In the genomic region with DNA sequence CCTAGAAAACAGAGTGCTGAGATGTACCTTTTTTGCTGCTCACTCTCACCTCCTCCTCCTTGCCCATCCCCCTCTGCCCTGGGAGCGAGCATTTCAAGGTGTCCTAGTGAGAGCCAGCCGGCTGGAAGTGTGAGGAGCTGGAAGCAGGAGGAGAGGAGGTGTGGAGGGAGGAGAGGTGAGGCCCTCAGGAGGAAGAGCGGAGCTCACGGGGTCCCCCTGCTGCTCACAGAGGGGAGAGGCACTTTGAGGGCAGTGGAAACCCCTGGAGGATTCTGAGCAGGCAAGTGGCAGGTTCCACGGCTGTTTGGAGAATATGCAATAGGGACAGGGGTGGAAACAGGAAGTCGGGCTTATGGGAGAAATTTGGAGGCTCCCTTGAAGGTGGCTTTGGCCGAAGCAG, we compare ENCODE assay signal across 8 mouse cellular contexts. TPM values are rescaled to one million over a fixed set of nuclear protein-coding genes. Genes with fewer than 3 reads are reported as not detected.
DNase-seq lines count a peak whose midpoint lies in the region; ATAC-seq and TF ChIP-seq lines count a peak whose summit lies in the region.

No protein-coding gene starts in this region.

- ATAC-seq in forebrain, postnatal 0 days: no peak
- ATAC-seq in erythroid progenitor cell, adult 5-6 weeks (replicated peaks; ENCODE audit: low FRiP score, poor library complexity, severe bottlenecking): peak; percentile 69
- peak; percentile 32; the same call in 1 of the 2 replicates for ATAC-seq in stomach, embryonic 15.5 days (ENCODE audit: insufficient read depth, low FRiP score, low read depth)
- ATAC-seq in forebrain, embryonic 16.5 days: no peak

- H3K4me3 ChIP-seq in forebrain, postnatal 0 days (ENCODE audit: low read depth, low read length): no peak overlapping the region
- H3K4me3 ChIP-seq in forebrain, embryonic 10.5 days: no peak overlapping the region
- H3K4me3 ChIP-seq in stomach, embryonic 15.5 days (replicated peaks): no peak overlapping the region
- H3K4me3 ChIP-seq in forebrain, embryonic 16.5 days (replicated peaks; ENCODE audit: low read length): no peak overlapping the region

- H3K27me3 ChIP-seq in forebrain, postnatal 0 days (ENCODE audit: insufficient read depth, low read length): no peaks in the 10 kb centered on the region
- no peaks in the 10 kb centered on the region for H3K27me3 ChIP-seq in forebrain, embryonic 10.5 days (ENCODE audit: poor library complexity, severe bottlenecking)
- H3K27me3 ChIP-seq in stomach, embryonic 15.5 days (replicated peaks): no peaks in the 10 kb centered on the region
- H3K27me3 ChIP-seq in forebrain, embryonic 16.5 days (replicated peaks; ENCODE audit: control insufficient read depth, insufficient read depth, low read length): no peaks in the 10 kb centered on the region

- no peak overlapping the region for H3K4me2 ChIP-seq in forebrain, postnatal 0 days (ENCODE audit: low read depth)
- H3K4me2 ChIP-seq in stomach, embryonic 15.5 days: no peak overlapping the region
- no peak overlapping the region for H3K4me2 ChIP-seq in forebrain, embryonic 16.5 days (ENCODE audit: low read length)

- no peak overlapping the region for H3K27ac ChIP-seq in forebrain, postnatal 0 days (ENCODE audit: low read depth, low read length)
- no peak overlapping the region for H3K27ac ChIP-seq in forebrain, embryonic 10.5 days
- no peak overlapping the region for H3K27ac ChIP-seq in stomach, embryonic 15.5 days
- no peak overlapping the region for H3K27ac ChIP-seq in forebrain, embryonic 16.5 days (ENCODE audit: low read length)

- peak; percentile 53 for TF ChIP-seq CTCF in forebrain, postnatal 0 days (IDR thresholded peaks at IDR 0.05; ENCODE audit: low read depth)

- H3K9me3 ChIP-seq in forebrain, postnatal 0 days (ENCODE audit: low read length): no peaks in the 10 kb centered on the region
- no peaks in the 10 kb centered on the region for H3K9me3 ChIP-seq in forebrain, embryonic 10.5 days
- H3K9me3 ChIP-seq in stomach, embryonic 15.5 days: no peaks in the 10 kb centered on the region
- no peaks in the 10 kb centered on the region for H3K9me3 ChIP-seq in forebrain, embryonic 16.5 days (ENCODE audit: control insufficient read depth, low read length)

- DNase-seq in forebrain, postnatal 0 days: no peak
- no peak for DNase-seq in forebrain, embryonic 10.5 days (ENCODE audit: extremely low spot score, low spot score)
- DNase-seq in 3134 (ENCODE audit: extremely low read depth, insufficient read length, low spot score): peak; percentile 41
- DNase-seq in NIH3T3 (ENCODE audit: low read depth): peak; percentile 63
- peak; percentile 18 to 29 for DNase-seq in lung, adult 18-20 months

- H3K4me1 ChIP-seq in forebrain, postnatal 0 days (ENCODE audit: insufficient read depth): no peaks in the 10 kb centered on the region
- H3K4me1 ChIP-seq in forebrain, embryonic 10.5 days: peaks cover 15% of the 10 kb centered on the region
- H3K4me1 ChIP-seq in stomach, embryonic 15.5 days: peaks cover 8% of the 10 kb centered on the region; the same call in 1 of the 2 replicates
- H3K4me1 ChIP-seq in forebrain, embryonic 16.5 days (replicated peaks; ENCODE audit: control insufficient read depth, insufficient read depth, low read length): peaks cover 5% of the 10 kb centered on the region

- no peaks in the 10 kb centered on the region for H3K36me3 ChIP-seq in forebrain, postnatal 0 days (ENCODE audit: insufficient read depth)
- H3K36me3 ChIP-seq in forebrain, embryonic 10.5 days (replicated peaks): no peaks in the 10 kb centered on the region
- no peaks in the 10 kb centered on the region for H3K36me3 ChIP-seq in stomach, embryonic 15.5 days
- no peaks in the 10 kb centered on the region for H3K36me3 ChIP-seq in forebrain, embryonic 16.5 days (ENCODE audit: control insufficient read depth, insufficient read depth)

- H3K9ac ChIP-seq in forebrain, postnatal 0 days: no peak overlapping the region
- no peak overlapping the region for H3K9ac ChIP-seq in stomach, embryonic 15.5 days
- no peak overlapping the region for H3K9ac ChIP-seq in forebrain, embryonic 16.5 days (replicated peaks; ENCODE audit: low read depth, low read length)

- WGBS in forebrain, postnatal 0 days: 33% methylated on average over 7 of the region's 7 CpGs
- 40% methylated on average over 7 of the region's 7 CpGs for whole genome bisulfite sequencing in forebrain, embryonic 10.5 days
- WGBS in stomach, embryonic 15.5 days: 24% methylated on average over 7 of the region's 7 CpGs
- WGBS in forebrain, embryonic 16.5 days: 30% methylated on average over 7 of the region's 7 CpGs

RNA-seq across cellular contexts. Expression of a gene that starts 18.9 kb away (rescaled TPM):
- total RNA-seq in forebrain, postnatal 0 days (2014; rRNA removed): 0.19 and 0.38 TPM in 2 replicates
- 0.14 and 0.70 TPM in 2 replicates for polyA plus RNA-seq in forebrain, postnatal 0 days (2015; fragmentation: Nextera tagmentation; extraction: Ambion mirVana)
- 10.6 and 14.5 TPM in 2 replicates for polyA plus RNA-seq in forebrain, embryonic 10.5 days (2016; fragmentation: Nextera tagmentation; extraction: Ambion mirVana)
- total RNA-seq in erythroid progenitor cell, adult 5-6 weeks (2015; ENCODE audit: low replicate concordance): 1,050 and 1,093 TPM in 2 replicates
- total RNA-seq in erythroid progenitor cell, adult 5-6 weeks (2017; ENCODE audit: low replicate concordance): 1,285 and 1,461 TPM in 2 replicates
- 18.4 and 39.4 TPM in 2 replicates for polyA plus RNA-seq in stomach, embryonic 15.5 days (2015; fragmentation: Nextera tagmentation; extraction: Ambion mirVana)
- polyA plus RNA-seq in forebrain, embryonic 16.5 days (2015; fragmentation: Nextera tagmentation; extraction: Ambion mirVana): 0.47 and 1.0 TPM in 2 replicates

RNA-seq across cellular contexts. Expression of a gene that starts 30.1 kb away (rescaled TPM):
- 84.2 and 103 TPM in 2 replicates for total RNA-seq in forebrain, postnatal 0 days (2014; rRNA removed)
- 55.1 and 78.4 TPM in 2 replicates for polyA plus RNA-seq in forebrain, postnatal 0 days (2015; fragmentation: Nextera tagmentation; extraction: Ambion mirVana)
- polyA plus RNA-seq in forebrain, embryonic 10.5 days (2016; fragmentation: Nextera tagmentation; extraction: Ambion mirVana): 33.0 and 35.0 TPM in 2 replicates
- 61.6 and 62.9 TPM in 2 replicates for total RNA-seq in erythroid progenitor cell, adult 5-6 weeks (2015; ENCODE audit: low replicate concordance)
- total RNA-seq in erythroid progenitor cell, adult 5-6 weeks (2017; ENCODE audit: low replicate concordance): 125 and 136 TPM in 2 replicates
- polyA plus RNA-seq in stomach, embryonic 15.5 days (2015; fragmentation: Nextera tagmentation; extraction: Ambion mirVana): 38.2 and 41.5 TPM in 2 replicates
- 98.7 and 104 TPM in 2 replicates for polyA plus RNA-seq in forebrain, embryonic 16.5 days (2015; fragmentation: Nextera tagmentation; extraction: Ambion mirVana)

RNA-seq across cellular contexts. Expression of a gene that starts 31.6 kb away (rescaled TPM):
- 165 and 174 TPM in 2 replicates for total RNA-seq in forebrain, postnatal 0 days (2014; rRNA removed)
- 200 and 248 TPM in 2 replicates for polyA plus RNA-seq in forebrain, postnatal 0 days (2015; fragmentation: Nextera tagmentation; extraction: Ambion mirVana)
- polyA plus RNA-seq in forebrain, embryonic 10.5 days (2016; fragmentation: Nextera tagmentation; extraction: Ambion mirVana): 107 and 112 TPM in 2 replicates
- 85.5 and 150 TPM in 2 replicates for total RNA-seq in erythroid progenitor cell, adult 5-6 weeks (2015; ENCODE audit: low replicate concordance)
- total RNA-seq in erythroid progenitor cell, adult 5-6 weeks (2017; ENCODE audit: low replicate concordance): 70.6 and 90.5 TPM in 2 replicates
- polyA plus RNA-seq in stomach, embryonic 15.5 days (2015; fragmentation: Nextera tagmentation; extraction: Ambion mirVana): 167 and 170 TPM in 2 replicates
- polyA plus RNA-seq in forebrain, embryonic 16.5 days (2015; fragmentation: Nextera tagmentation; extraction: Ambion mirVana): 201 and 205 TPM in 2 replicates

RNA-seq across cellular contexts. Expression of a gene that starts 40.1 kb away (rescaled TPM):
- 93.3 and 95.4 TPM in 2 replicates for total RNA-seq in forebrain, postnatal 0 days (2014; rRNA removed)
- 180 and 225 TPM in 2 replicates for polyA plus RNA-seq in forebrain, postnatal 0 days (2015; fragmentation: Nextera tagmentation; extraction: Ambion mirVana)
- polyA plus RNA-seq in forebrain, embryonic 10.5 days (2016; fragmentation: Nextera tagmentation; extraction: Ambion mirVana): 278 and 295 TPM in 2 replicates
- 722 and 849 TPM in 2 replicates for total RNA-seq in erythroid progenitor cell, adult 5-6 weeks (2015; ENCODE audit: low replicate concordance)
- 222 and 384 TPM in 2 replicates for total RNA-seq in erythroid progenitor cell, adult 5-6 weeks (2017; ENCODE audit: low replicate concordance)
- polyA plus RNA-seq in stomach, embryonic 15.5 days (2015; fragmentation: Nextera tagmentation; extraction: Ambion mirVana): 500 and 512 TPM in 2 replicates
- polyA plus RNA-seq in forebrain, embryonic 16.5 days (2015; fragmentation: Nextera tagmentation; extraction: Ambion mirVana): 644 and 645 TPM in 2 replicates

RNA-seq across cellular contexts. Expression of a gene that starts 47.4 kb away (rescaled TPM):
- 53.3 and 64.9 TPM in 2 replicates for total RNA-seq in forebrain, postnatal 0 days (2014; rRNA removed)
- polyA plus RNA-seq in forebrain, postnatal 0 days (2015; fragmentation: Nextera tagmentation; extraction: Ambion mirVana): 75.0 and 84.9 TPM in 2 replicates
- 64.4 and 65.9 TPM in 2 replicates for polyA plus RNA-seq in forebrain, embryonic 10.5 days (2016; fragmentation: Nextera tagmentation; extraction: Ambion mirVana)
- total RNA-seq in erythroid progenitor cell, adult 5-6 weeks (2015; ENCODE audit: low replicate concordance): 66.7 and 95.9 TPM in 2 replicates
- 180 and 263 TPM in 2 replicates for total RNA-seq in erythroid progenitor cell, adult 5-6 weeks (2017; ENCODE audit: low replicate concordance)
- 65.2 and 70.2 TPM in 2 replicates for polyA plus RNA-seq in stomach, embryonic 15.5 days (2015; fragmentation: Nextera tagmentation; extraction: Ambion mirVana)
- 73.2 and 78.4 TPM in 2 replicates for polyA plus RNA-seq in forebrain, embryonic 16.5 days (2015; fragmentation: Nextera tagmentation; extraction: Ambion mirVana)

Comparison
In these comparisons a context has a peak if more than half of its experiments do, and no peak if none do; other contexts are left out.
1. ATAC-seq: peak in erythroid progenitor cell, adult 5-6 weeks (single experiment) and stomach, embryonic 15.5 days (single experiment); none in forebrain, postnatal 0 days (single experiment) and forebrain, embryonic 16.5 days (single experiment).
2. DNase-seq: peak in 3134 (single experiment), NIH3T3 (single experiment) and lung, adult 18-20 months (2 of 2); none in forebrain, postnatal 0 days (single experiment) and forebrain, embryonic 10.5 days (single experiment).